Mouse (Mus musculus) B cell, adult (primary cell): Measurements from ENCODE around the gene Ret. TPM values are rescaled to one million over a fixed set of nuclear protein-coding genes. Genes with fewer than 3 reads are reported as not detected.

Experiments used
- total RNA-seq: library from RNA; stranded (reverse); gene quantifications from 4 replicates; pipeline ENCODE4 v1.2.4, GENCODE M21; 2023; ENCODE audit not compliant: inconsistent age

The Ret gene
- 0.10 to 0.26 TPM (median 0.12 TPM) in 3 of 4 replicates, not detected in the other for total RNA-seq

DNA sequence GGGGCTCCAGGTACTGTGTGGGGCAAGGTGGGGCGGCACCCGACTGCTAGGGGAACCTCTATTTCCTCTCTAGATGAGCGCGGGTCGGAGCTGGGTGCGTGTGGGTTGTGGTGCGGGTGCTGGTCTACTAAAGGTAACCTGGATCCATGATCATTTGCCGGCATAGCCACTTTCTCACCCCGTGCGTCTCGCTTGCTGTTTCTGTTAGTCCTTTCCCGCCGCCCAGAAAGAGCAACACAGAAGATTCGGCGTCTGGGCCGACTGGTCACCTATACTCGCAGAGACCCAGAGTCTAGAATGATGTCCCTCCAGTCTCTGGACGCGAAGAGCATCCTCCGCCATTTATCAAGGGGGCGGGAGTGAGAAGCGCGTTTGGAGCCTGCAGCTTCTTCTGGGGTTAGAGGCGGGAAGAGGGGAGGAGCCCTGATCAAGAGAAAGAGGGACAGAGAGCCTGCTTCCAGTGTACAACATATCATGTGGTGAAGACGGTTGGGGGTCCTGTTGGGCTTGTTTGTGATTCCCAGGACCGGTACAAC is at the start of gene Ret:
TSS of gene Ret (minus strand) at position 279 of the 536 bp plus-strand sequence.

DNA sequence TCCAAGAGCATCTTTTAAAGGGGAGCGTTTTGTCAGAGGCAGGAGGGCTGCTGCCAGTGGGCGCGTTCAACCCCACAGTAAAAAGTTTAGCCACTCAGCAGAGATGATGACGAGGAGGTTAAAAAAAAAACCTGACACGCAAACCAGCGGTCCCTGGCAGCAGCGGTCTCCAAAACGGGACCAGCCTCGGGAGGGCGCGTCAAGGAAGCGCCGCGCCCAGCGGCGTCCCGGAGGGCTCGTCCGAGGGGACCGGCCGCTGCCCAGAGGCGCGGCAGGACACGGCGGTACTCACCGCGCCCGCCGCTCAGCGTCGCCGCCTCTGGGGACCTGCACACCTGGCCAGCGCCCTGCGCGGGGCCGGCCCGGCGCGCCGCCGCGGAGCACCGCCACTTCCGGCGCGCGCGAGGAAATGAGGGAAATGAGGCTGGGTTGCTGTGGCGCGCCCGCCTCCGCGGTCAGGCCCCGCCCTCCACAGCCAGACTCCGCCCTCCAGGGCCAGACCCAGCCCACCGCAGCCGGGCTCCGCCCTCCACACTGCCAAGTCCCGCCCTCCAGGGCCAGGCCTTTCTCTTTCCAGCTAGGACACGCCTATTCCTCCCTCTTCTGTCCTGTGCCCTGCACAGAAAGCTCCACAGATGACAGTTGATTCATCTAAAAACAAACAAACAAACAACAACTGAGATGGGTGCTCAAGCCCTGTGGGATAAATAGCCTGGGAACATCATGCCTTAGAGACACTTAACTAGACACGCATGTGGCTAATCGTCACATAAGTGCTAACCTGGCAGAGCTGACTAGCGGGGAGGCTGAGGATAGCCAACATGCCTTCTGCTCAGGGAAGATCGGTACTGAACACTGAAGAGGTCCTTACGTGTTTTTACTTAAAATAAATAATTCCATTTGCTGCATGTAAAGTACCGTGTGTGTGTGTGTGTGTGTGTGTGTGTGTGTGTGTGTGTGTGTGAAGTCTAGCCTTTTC is 58.5 kb downstream of the Ret start, which contains the start of gene Csgalnact2:
TSS of gene Csgalnact2 (minus strand) at position 410 of the 979 bp plus-strand sequence.

Other genes with a start within 250 kb of the Ret start
- 0.36 to 0.64 TPM (median 0.51 TPM) in 3 of 4 replicates, not detected in the other for gene Rasgef1a, start 186.3 kb downstream of the Ret start, total RNA-seq
- 19.4 to 23.2 TPM (median 19.9 TPM) in 4 replicates for gene Csgalnact2, start 58.6 kb downstream of the Ret start, total RNA-seq
- gene Bms1, start 221.8 kb upstream of the Ret start, total RNA-seq, result 54.0 to 60.7 TPM (median 57.1 TPM) in 4 replicates